Mouse (Mus musculus) intestine, embryonic 16.5 days (tissue): ENCODE data around the gene Lhx6. TPM values are rescaled to one million over a fixed set of nuclear protein-coding genes. Genes with fewer than 3 reads are reported as not detected.

Experiments
- ATAC-seq: fragments of 200-750 bp; cut with Nextera tagmentation; 2 replicates; pipeline ENCODE4 v1.8.0; 2017; ENCODE audit warnings: moderate TSS enrichment, moderate library complexity
- H3K27ac ChIP-seq: fragments of 300-500 bp; sonication (generic); 2 replicates; pipeline ENCODE4 v1.5.1; 2014; ENCODE audit warnings: mild to moderate bottlenecking, low read length
- H3K27me3 ChIP-seq: fragments of 300-500 bp; sonication (generic); replicated peaks from 2 replicates; pipeline ENCODE4 v1.6.1; 2014; ENCODE audit warnings: low read length, control low read depth, mixed read lengths; ENCODE audit not compliant: control insufficient read depth, insufficient read depth
- H3K36me3 ChIP-seq: fragments of 300-500 bp; sonication (generic); 2 replicates; pipeline ENCODE4 v1.6.1; 2014; ENCODE audit warnings: low read length, control low read depth; ENCODE audit not compliant: control insufficient read depth, insufficient read depth
- H3K4me1 ChIP-seq: fragments of 300-500 bp; sonication (generic); 2 replicates; pipeline ENCODE4 v1.6.1; 2014; ENCODE audit warnings: low read length, control low read depth, mixed read lengths; ENCODE audit not compliant: control insufficient read depth, insufficient read depth
- H3K4me2 ChIP-seq: fragments of 300-500 bp; sonication (generic); 2 replicates; pipeline ENCODE4 v1.6.1; 2014; ENCODE audit warnings: low read depth, low read length, control low read depth
- H3K4me3 ChIP-seq: fragments of 300-500 bp; sonication (generic); 2 replicates; pipeline ENCODE4 v1.5.1; 2014; ENCODE audit warnings: mild to moderate bottlenecking, low read length
- H3K9ac ChIP-seq: fragments of 300-500 bp; sonication (generic); 2 replicates; pipeline ENCODE4 v1.6.1; 2014; ENCODE audit warnings: low read depth, low read length
- H3K9me3 ChIP-seq: fragments of 300-500 bp; sonication (generic); 2 replicates; pipeline ENCODE4 v1.6.1; 2016; ENCODE audit warnings: low read length, control low read depth; ENCODE audit not compliant: control insufficient read depth
- WGBS: fragments of 180-500 bp; shearing (Covaris S2); extraction: QIAGEN DNeasy Blood & Tissue Kit; methylation state at CpG from one replicate; pipeline ENCODE4 v1.1.7; 2014; 5-methylcytosine and 5-hydroxymethylcytosine counted together
- polyA plus RNA-seq: library from polyadenylated mRNA; unstranded; fragments of >200 nt; fragmentation: Nextera tagmentation; extraction: Ambion mirVana; gene quantifications from 2 replicates; pipeline ENCODE4 v1.2.1, GENCODE M21; 2015

Lhx6 gene
- polyA plus RNA-seq, 1 experiment from 2014 or later, result 0.98 TPM

GRCm38 (mm10) chr2:36049567-36049954, 55.6 kb downstream of the Lhx6 start:
- H3K36me3 ChIP-seq, result no peaks in the 10 kb centered on the region; the same call in 1 of the 2 replicates
- H3K4me1 ChIP-seq, result peaks cover 17% of the 10 kb centered on the region
- peak; percentile 9; the same call in 1 of the 2 replicates for ATAC-seq
- no peaks in the 10 kb centered on the region for H3K9me3 ChIP-seq
- peak overlapping the region; percentile 82 for H3K4me2 ChIP-seq
- H3K27ac ChIP-seq, result no peak overlapping the region
- peak overlapping the region; percentile 91 for H3K4me3 ChIP-seq
- H3K27me3 ChIP-seq, result no peaks in the 10 kb centered on the region
- H3K9ac ChIP-seq, result 0 out of 2 replicates have a peak overlapping the region, but pooled peaks have one; percentile 91
- WGBS, result 41% methylated on average over 10 of the region's 10 CpGs

GRCm38 (mm10) chr2:36048748-36049566, 56.3 kb downstream of the Lhx6 start, which contains the start of the genes Ndufa8 and Morn5:
TSS of gene Ndufa8 (minus strand) at chr2:36049406.
TSS of gene Morn5 (plus strand) at chr2:36049458.
- Histone ChIP-seq H3K27me3 (no peaks in the 10 kb centered on the region), H3K4me3 (peak within 1 kb of the TSS; percentile 91), H3K4me1 (peaks cover 17% of the 10 kb centered on the region), H3K27ac (peak within 1 kb of the TSS; percentile 71), H3K9me3 (no peaks in the 10 kb centered on the region), H3K4me2 (peak within 1 kb of the TSS; percentile 82), H3K36me3 (no peaks in the 10 kb centered on the region; the same call in 1 of the 2 replicates), H3K9ac (peak within 1 kb of the TSS; percentile 91)
- WGBS, result under 1% methylated on average over 44 of the region's 44 CpGs
- ATAC-seq, result peak; percentile 99

GRCm38 (mm10) chr2:36048164-36048563, 57.0 kb downstream of the Lhx6 start:
- Histone ChIP-seq H3K4me3 (peak overlapping the region; percentile 91), H3K27me3 (no peaks in the 10 kb centered on the region), H3K36me3 (no peaks in the 10 kb centered on the region; the same call in 1 of the 2 replicates), H3K27ac (no peak overlapping the region), H3K4me1 (peaks cover 17% of the 10 kb centered on the region), H3K9ac (peak overlapping the region; percentile 91), H3K4me2 (peak overlapping the region; percentile 82), H3K9me3 (no peaks in the 10 kb centered on the region)
- WGBS, result 51% methylated on average over 8 of the region's 8 CpGs
- ATAC-seq, result peak; percentile 52; the same call in 1 of the 2 replicates

GRCm38 (mm10) chr2:36040872-36041271, 64.3 kb downstream of the Lhx6 start:
- Histone ChIP-seq H3K4me1 (no peaks in the 10 kb centered on the region), H3K4me2 (no peak overlapping the region), H3K27ac (no peak overlapping the region), H3K36me3 (peaks cover 2% of the 10 kb centered on the region; the same call in 1 of the 2 replicates), H3K27me3 (no peaks in the 10 kb centered on the region), H3K9me3 (no peaks in the 10 kb centered on the region), H3K9ac (no peak overlapping the region), H3K4me3 (no peak overlapping the region)
- 71% methylated on average over 1 of the region's 1 CpGs for WGBS
- ATAC-seq, result no peak

- H3K27ac ChIP-seq, result no peak overlapping the region
- no peak overlapping the region for H3K4me2 ChIP-seq
- ATAC-seq, result no peak
- H3K36me3 ChIP-seq, result peaks cover 7% of the 10 kb centered on the region; the same call in 1 of the 2 replicates
- H3K9ac ChIP-seq, result no peak overlapping the region
- WGBS, result 78% methylated on average over 7 of the region's 7 CpGs
- H3K27me3 ChIP-seq, result no peaks in the 10 kb centered on the region
- no peaks in the 10 kb centered on the region for H3K4me1 ChIP-seq
- H3K4me3 ChIP-seq, result no peak overlapping the region
- H3K9me3 ChIP-seq, result no peaks in the 10 kb centered on the region
Observed at GRCm38 (mm10) chr2:36039297-36039985, 65.8 kb downstream of the Lhx6 start.

GRCm38 (mm10) chr2:36035413-36036081, 69.7 kb downstream of the Lhx6 start:
- ATAC-seq, result peak; percentile 49
- Histone ChIP-seq H3K4me2 (no peak overlapping the region), H3K4me1 (no peaks in the 10 kb centered on the region), H3K9me3 (no peaks in the 10 kb centered on the region), H3K36me3 (peaks cover 7% of the 10 kb centered on the region; the same call in 1 of the 2 replicates), H3K9ac (no peak overlapping the region), H3K27me3 (no peaks in the 10 kb centered on the region), H3K27ac (peak overlapping the region; percentile 31; the same call in 1 of the 2 replicates), H3K4me3 (no peak overlapping the region)
- 57% methylated on average over 11 of the region's 11 CpGs for WGBS

GRCm38 (mm10) chr2:36034898-36035297, 70.3 kb downstream of the Lhx6 start:
- no peak overlapping the region for H3K4me3 ChIP-seq
- 82% methylated on average over 7 of the region's 7 CpGs for WGBS
- H3K4me1 ChIP-seq, result no peaks in the 10 kb centered on the region
- no peak overlapping the region for H3K9ac ChIP-seq
- H3K4me2 ChIP-seq, result no peak overlapping the region
- H3K27me3 ChIP-seq, result no peaks in the 10 kb centered on the region
- no peaks in the 10 kb centered on the region for H3K9me3 ChIP-seq
- no peak overlapping the region for H3K27ac ChIP-seq
- H3K36me3 ChIP-seq, result peaks cover 7% of the 10 kb centered on the region; the same call in 1 of the 2 replicates
- no peak for ATAC-seq

GRCm38 (mm10) chr2:36033966-36034365, 71.2 kb downstream of the Lhx6 start:
- H3K4me1 ChIP-seq, result no peaks in the 10 kb centered on the region
- peaks cover 7% of the 10 kb centered on the region; the same call in 1 of the 2 replicates for H3K36me3 ChIP-seq
- H3K27me3 ChIP-seq, result no peaks in the 10 kb centered on the region
- no peak overlapping the region for H3K4me2 ChIP-seq
- no peak overlapping the region for H3K9ac ChIP-seq
- no peak overlapping the region for H3K4me3 ChIP-seq
- H3K9me3 ChIP-seq, result no peaks in the 10 kb centered on the region
- 77% methylated on average over 7 of the region's 7 CpGs for WGBS
- no peak for ATAC-seq
- H3K27ac ChIP-seq, result no peak overlapping the region

- no peak overlapping the region for H3K4me2 ChIP-seq
- H3K36me3 ChIP-seq, result 0 out of 2 replicates have a peak, but pooled peaks cover 5% of the 10 kb centered on the region
- no peak overlapping the region for H3K4me3 ChIP-seq
- no peaks in the 10 kb centered on the region for H3K9me3 ChIP-seq
- no peaks in the 10 kb centered on the region for H3K4me1 ChIP-seq
- no peaks in the 10 kb centered on the region for H3K27me3 ChIP-seq
- ATAC-seq, result no peak
- H3K9ac ChIP-seq, result no peak overlapping the region
- 83% methylated on average over 7 of the region's 7 CpGs for WGBS
- H3K27ac ChIP-seq, result no peak overlapping the region
Observed at GRCm38 (mm10) chr2:36032884-36033283, 72.3 kb downstream of the Lhx6 start.
